Mouse (Mus musculus) neutrophil, adult 5-6 weeks (primary cell): ENCODE results near the gene Plxnc1. TPM values are rescaled to one million over a fixed set of nuclear protein-coding genes. Genes with fewer than 3 reads are reported as not detected.

Experiments used
- ATAC-seq: fragments of 151-379, 151-347 bp; 2 replicates; pipeline ENCODE4 v1.8.0; 2017; ENCODE audit warnings: mild to moderate bottlenecking, moderate TSS enrichment; ENCODE audit not compliant: insufficient number of reproducible peaks, poor library complexity, low FRiP score, severe bottlenecking; ENCODE audit errors: extremely low read depth
- total RNA-seq: library from RNA; stranded (forward); fragments of 200-1000 nt; gene quantifications from 2 replicates; pipeline ENCODE4 v1.2.3, GENCODE M21; 2017

Plxnc1 gene
- total RNA-seq, 1 experiment from 2014 or later, result 47.5 TPM

GRCm38 (mm10) chr10:94924878-94925277 is 19.8 kb downstream of the Plxnc1 start:
- ATAC-seq, result no peak

- no peak for ATAC-seq
Observed at GRCm38 (mm10) chr10:94924450-94924849, 20.2 kb downstream of the Plxnc1 start.

GRCm38 (mm10) chr10:94923337-94923762 is 21.3 kb downstream of the Plxnc1 start:
- peak; percentile 79 for ATAC-seq

GRCm38 (mm10) chr10:94922848-94923247 is 21.8 kb downstream of the Plxnc1 start:
- no peak for ATAC-seq

GRCm38 (mm10) chr10:94921751-94922150 is 22.9 kb downstream of the Plxnc1 start:
- no peak for ATAC-seq

GRCm38 (mm10) chr10:94920526-94920925 is 24.1 kb downstream of the Plxnc1 start:
- no peak for ATAC-seq

- ATAC-seq, result no peak
Observed at GRCm38 (mm10) chr10:94919960-94920359, 24.7 kb downstream of the Plxnc1 start.

- peak; percentile 55 for ATAC-seq
Observed at GRCm38 (mm10) chr10:94919552-94919951, 25.1 kb downstream of the Plxnc1 start.

GRCm38 (mm10) chr10:94918618-94919017 is 26.0 kb downstream of the Plxnc1 start:
- no peak for ATAC-seq

GRCm38 (mm10) chr10:94917990-94918389 is 26.6 kb downstream of the Plxnc1 start:
- no peak for ATAC-seq

GRCm38 (mm10) chr10:94917354-94917753 is 27.3 kb downstream of the Plxnc1 start:
- peak; percentile 26; the same call in 1 of the 2 replicates for ATAC-seq

- ATAC-seq, result no peak
Observed at GRCm38 (mm10) chr10:94916610-94917009, 28.0 kb downstream of the Plxnc1 start.

- ATAC-seq, result no peak
Observed at GRCm38 (mm10) chr10:94915746-94916145, 28.9 kb downstream of the Plxnc1 start.

- ATAC-seq, result no peak
Observed at GRCm38 (mm10) chr10:94914081-94914480, 30.6 kb downstream of the Plxnc1 start.

- peak; percentile 28 for ATAC-seq
Observed at GRCm38 (mm10) chr10:94913336-94913739, 31.3 kb downstream of the Plxnc1 start.

- no peak for ATAC-seq
Observed at GRCm38 (mm10) chr10:94912551-94912950, 32.1 kb downstream of the Plxnc1 start.

- no peak for ATAC-seq
Observed at GRCm38 (mm10) chr10:94911102-94911501, 33.5 kb downstream of the Plxnc1 start.

- ATAC-seq, result no peak
Observed at GRCm38 (mm10) chr10:94910570-94910969, 34.1 kb downstream of the Plxnc1 start.

GRCm38 (mm10) chr10:94909789-94910188 is 34.8 kb downstream of the Plxnc1 start:
- ATAC-seq, result no peak

- peak; percentile 82 for ATAC-seq
Observed at GRCm38 (mm10) chr10:94908976-94909717, 35.5 kb downstream of the Plxnc1 start.
